Mouse (Mus musculus) liver, embryonic 14.5 days (tissue): ENCODE data around the gene Ndrg4. TPM values are rescaled to one million over a fixed set of nuclear protein-coding genes. Genes with fewer than 3 reads are reported as not detected.
"Not testable (repeated sequence)": the region's sequence is repeated elsewhere in the genome, so short reads cannot be mapped to it uniquely, and the experiment has no call there.

Source experiments
- ATAC-seq: fragments of 200-750 bp; cut with Nextera tagmentation; 2 replicates; pipeline ENCODE4 v1.8.0; 2017; ENCODE audit warnings: moderate number of reproducible peaks, mild to moderate bottlenecking, moderate library complexity; ENCODE audit not compliant: insufficient read depth
- DNase-seq, 3 experiments: peaks; one replicate each; pipeline ENCODE4 v3.0.0-alpha.2; 2012 to 2013; ENCODE audit warnings: low read depth in 3 of 3, low spot score in 3 of 3
- H3K27ac ChIP-seq: fragments of 300-500 bp; sonication (generic); 2 replicates; pipeline ENCODE4 v1.5.1; 2014; ENCODE audit warnings: moderate library complexity, mild to moderate bottlenecking, control low read depth, inconsistent platforms
- H3K27me3 ChIP-seq: fragments of 300-500 bp; sonication (generic); 2 replicates; pipeline ENCODE4 v1.6.1; 2014; ENCODE audit warnings: mild to moderate bottlenecking, low read length, moderate library complexity; ENCODE audit not compliant: control insufficient read depth, insufficient read depth
- H3K36me3 ChIP-seq: fragments of 300-500 bp; sonication (generic); replicated peaks from 2 replicates; pipeline ENCODE4 v1.6.1; 2014; ENCODE audit warnings: low read depth; ENCODE audit not compliant: control insufficient read depth, insufficient read depth
- H3K4me1 ChIP-seq, 2 experiments: fragments of 200-500 bp in 1 of 2; fragments of 300-500 bp in 1 of 2; sonication (generic) in 1 of 2; replicated peaks; 2 replicates each; pipeline ENCODE4 v1.6.1; 2012 to 2014; ENCODE audit warnings: antibody characterized with exemption in 1 of 2, inconsistent platforms in 1 of 2, low read length in 1 of 2; ENCODE audit not compliant: control insufficient read depth in 2 of 2, insufficient read depth in 2 of 2
- H3K4me2 ChIP-seq: fragments of 300-500 bp; sonication (generic); 2 replicates; pipeline ENCODE4 v1.6.1; 2014; ENCODE audit warnings: low read depth, mild to moderate bottlenecking, control low read depth, moderate library complexity
- H3K4me3 ChIP-seq, 2 experiments: fragments of 200-500 bp in 1 of 2; fragments of 300-500 bp in 1 of 2; sonication (generic) in 1 of 2; 2 replicates each; pipeline ENCODE4 v1.5.1; 2012 to 2014; ENCODE audit warnings: low read depth in 2 of 2, low read length in 2 of 2, mild to moderate bottlenecking in 2 of 2, control low read depth in 1 of 2, inconsistent platforms in 1 of 2, moderate library complexity in 1 of 2; ENCODE audit not compliant: insufficient read depth in 1 of 2
- H3K9ac ChIP-seq: fragments of 300-500 bp; sonication (generic); replicated peaks from 2 replicates; pipeline ENCODE4 v1.6.1; 2014; ENCODE audit warnings: mild to moderate bottlenecking, control low read depth, moderate library complexity
- H3K9me3 ChIP-seq: fragments of 300-500 bp; sonication (generic); 2 replicates; pipeline ENCODE4 v1.6.1; 2016; ENCODE audit warnings: low read length, mixed read lengths; ENCODE audit not compliant: control insufficient read depth
- CTCF ChIP-seq: IDR thresholded peaks from 2 replicates; pipeline ENCODE4 v1.5.1; 2016; ENCODE audit warnings: antibody characterized with exemption, low read depth, control low read depth
- EP300 ChIP-seq: IDR thresholded peaks from 2 replicates; pipeline ENCODE4 v1.6.1; 2016; ENCODE audit warnings: antibody characterized with exemption, low read depth
- whole genome bisulfite sequencing: fragments of 180-500 bp; shearing (Covaris S2); extraction: QIAGEN DNeasy Blood & Tissue Kit; methylation state at CpG from one replicate; pipeline ENCODE4 v1.1.7; 2014; ENCODE audit not compliant: insufficient replicate concordance; 5-methylcytosine and 5-hydroxymethylcytosine counted together
- polyA plus RNA-seq, 2 experiments: library from polyadenylated mRNA; depleted of rRNA in 1 of 2; stranded (reverse) in 1 of 2; unstranded in 1 of 2; fragments of >200 nt; fragmentation: Nextera tagmentation in 1 of 2; extraction: Ambion mirVana in 1 of 2; gene quantifications; 2 replicates each; pipeline versions ENCODE4 v1.2.1 to v1.2.3; 2012 to 2014

The Ndrg4 gene
- polyA plus RNA-seq, 2 experiments, result 0.62 to 0.81 TPM

- ATAC-seq (no peak), DNase-seq (no peak)
- 70% methylated on average over 6 of the region's 6 CpGs for WGBS
- Histone ChIP-seq H3K9ac (no peak overlapping the region), H3K4me2 (no peak overlapping the region), H3K27ac (no peak overlapping the region), H3K9me3 (no peaks in the 10 kb centered on the region), H3K27me3 (no peaks in the 10 kb centered on the region), H3K36me3 (no peaks in the 10 kb centered on the region), H3K4me3 (no peak overlapping the region), H3K4me1 (no peaks in the 10 kb centered on the region)
- TF ChIP-seq CTCF, result no peak
These were observed 16.4 kb upstream of the Ndrg4 start for GRCm38 (mm10) chr8:95660334-95660882.

DNA sequence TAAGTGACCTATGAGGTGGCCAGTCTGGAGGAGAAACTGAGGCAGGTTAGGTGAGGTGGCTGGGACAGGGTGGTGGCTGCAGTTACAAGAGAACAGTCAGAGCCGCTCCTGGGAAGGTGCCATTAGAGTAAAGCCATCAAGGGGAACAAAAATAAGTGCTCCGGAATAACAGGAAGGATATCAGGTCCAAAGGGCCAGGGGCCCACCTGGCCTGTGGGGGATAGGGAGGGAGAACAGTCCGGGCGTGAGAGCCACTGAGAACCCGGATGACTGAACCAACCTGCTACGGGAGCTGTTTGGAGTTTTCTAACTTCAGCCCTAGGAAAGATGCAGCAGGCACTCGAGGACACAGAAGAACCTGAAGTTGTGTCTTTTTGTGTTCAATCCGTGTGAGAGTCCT lies 15.7 kb upstream of the Ndrg4 start:
- ATAC-seq, result no peak
- no peaks in the 10 kb centered on the region for H3K4me1 ChIP-seq

DNA sequence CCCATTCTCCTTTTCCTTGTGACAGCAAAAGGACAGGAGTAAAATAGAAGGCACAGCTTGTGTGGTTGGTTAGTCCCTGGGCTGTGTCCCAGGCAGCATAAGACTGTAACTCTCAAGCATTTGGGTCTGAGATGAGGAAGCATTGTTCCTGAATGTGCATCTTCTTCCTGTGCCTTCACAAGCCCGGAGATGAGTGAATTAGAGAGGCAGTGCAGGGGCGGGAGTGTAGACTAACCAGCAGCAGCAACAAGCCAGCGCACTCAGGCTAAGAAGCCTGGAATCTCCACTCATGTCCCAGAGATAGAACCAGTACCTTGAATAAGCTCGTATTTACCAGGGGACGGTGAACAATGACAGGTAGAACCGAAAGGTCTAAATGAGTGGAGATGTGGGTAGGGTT lies 15.2 kb upstream of the Ndrg4 start:
- no peak overlapping the region for H3K27ac ChIP-seq
- DNase-seq (no peak), ATAC-seq (no peak)
- WGBS, result 66% methylated on average over 6 of the region's 6 CpGs
- H3K4me2 ChIP-seq, result no peak overlapping the region
- TF ChIP-seq CTCF (no peak), EP300 (no peak)
- H3K4me1 ChIP-seq, result no peaks in the 10 kb centered on the region
- H3K9me3 ChIP-seq, result no peaks in the 10 kb centered on the region
- no peak overlapping the region for H3K9ac ChIP-seq
- no peaks in the 10 kb centered on the region for H3K27me3 ChIP-seq
- no peak overlapping the region for H3K4me3 ChIP-seq
- H3K36me3 ChIP-seq, result no peaks in the 10 kb centered on the region

More for the DNA sequence above, 15.7 kb upstream of the Ndrg4 start:
- H3K27ac ChIP-seq, result no peak overlapping the region
- H3K4me3 ChIP-seq, result no peak overlapping the region
- H3K27me3 ChIP-seq, result no peaks in the 10 kb centered on the region
- no peaks in the 10 kb centered on the region for H3K9me3 ChIP-seq
- WGBS, result 68% methylated on average over 8 of the region's 8 CpGs
- TF ChIP-seq EP300 (no peak), CTCF (no peak)
- H3K4me2 ChIP-seq, result no peak overlapping the region
- no peak for DNase-seq
- no peaks in the 10 kb centered on the region for H3K36me3 ChIP-seq
- H3K9ac ChIP-seq, result no peak overlapping the region

DNA sequence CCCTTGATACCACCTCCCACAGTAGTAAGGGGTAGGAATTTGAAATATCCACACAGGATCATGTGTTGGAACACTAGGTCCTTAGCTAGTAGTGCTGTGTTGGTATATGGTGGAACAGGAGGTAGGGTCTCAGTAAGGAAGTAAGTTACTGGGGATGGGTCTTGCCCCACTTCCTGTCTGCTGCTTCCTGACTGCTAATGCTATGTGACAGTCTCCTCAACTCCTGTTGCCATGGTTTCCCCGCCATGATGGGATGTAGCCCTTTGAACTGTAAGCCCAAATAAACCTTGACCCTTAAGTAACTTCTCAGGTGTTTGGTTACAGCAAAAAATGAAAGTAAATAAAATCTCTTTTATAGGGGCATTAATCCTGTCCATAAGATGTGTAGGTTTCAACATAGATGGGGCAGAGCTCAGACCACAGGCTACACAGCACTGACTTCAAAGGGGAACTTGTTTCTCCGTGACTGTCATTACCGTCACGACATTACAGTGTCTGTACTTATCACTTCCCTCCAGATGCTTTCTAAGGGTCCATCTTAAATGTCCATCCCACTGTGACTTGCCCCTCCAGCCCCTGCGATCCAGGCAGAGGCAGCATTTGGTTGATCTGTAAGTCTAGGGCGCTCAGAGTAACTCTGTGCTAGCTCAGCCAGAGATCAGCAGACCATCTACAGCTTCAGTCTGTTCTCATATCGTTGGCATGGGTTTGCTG lies 13.7 kb upstream of the Ndrg4 start:
- no peaks in the 10 kb centered on the region for H3K36me3 ChIP-seq
- no peaks in the 10 kb centered on the region for H3K4me1 ChIP-seq
- TF ChIP-seq CTCF, result no peak
- H3K4me3 ChIP-seq, result no peak overlapping the region
- H3K9ac ChIP-seq, result no peak overlapping the region
- H3K4me2 ChIP-seq, result no peak overlapping the region
- no peaks in the 10 kb centered on the region for H3K27me3 ChIP-seq
- ATAC-seq (no peak), DNase-seq (no peak)
- no peak overlapping the region for H3K27ac ChIP-seq
- H3K9me3 ChIP-seq, result no peaks in the 10 kb centered on the region
- 23% methylated on average over 7 of the region's 7 CpGs for WGBS

GRCm38 (mm10) chr8:95663599-95663949 lies 13.2 kb upstream of the Ndrg4 start:
- Histone ChIP-seq H3K36me3 (no peaks in the 10 kb centered on the region), H3K27ac (no peak overlapping the region), H3K4me1 (no peaks in the 10 kb centered on the region), H3K4me3 (no peak overlapping the region), H3K27me3 (no peaks in the 10 kb centered on the region), H3K4me2 (no peak overlapping the region), H3K9me3 (no peaks in the 10 kb centered on the region), H3K9ac (no peak overlapping the region)
- DNase-seq, result no peak
- 43% methylated on average over 4 of the region's 4 CpGs for WGBS
- no peak for ATAC-seq
- TF ChIP-seq EP300 (no peak), CTCF (no peak)

DNA sequence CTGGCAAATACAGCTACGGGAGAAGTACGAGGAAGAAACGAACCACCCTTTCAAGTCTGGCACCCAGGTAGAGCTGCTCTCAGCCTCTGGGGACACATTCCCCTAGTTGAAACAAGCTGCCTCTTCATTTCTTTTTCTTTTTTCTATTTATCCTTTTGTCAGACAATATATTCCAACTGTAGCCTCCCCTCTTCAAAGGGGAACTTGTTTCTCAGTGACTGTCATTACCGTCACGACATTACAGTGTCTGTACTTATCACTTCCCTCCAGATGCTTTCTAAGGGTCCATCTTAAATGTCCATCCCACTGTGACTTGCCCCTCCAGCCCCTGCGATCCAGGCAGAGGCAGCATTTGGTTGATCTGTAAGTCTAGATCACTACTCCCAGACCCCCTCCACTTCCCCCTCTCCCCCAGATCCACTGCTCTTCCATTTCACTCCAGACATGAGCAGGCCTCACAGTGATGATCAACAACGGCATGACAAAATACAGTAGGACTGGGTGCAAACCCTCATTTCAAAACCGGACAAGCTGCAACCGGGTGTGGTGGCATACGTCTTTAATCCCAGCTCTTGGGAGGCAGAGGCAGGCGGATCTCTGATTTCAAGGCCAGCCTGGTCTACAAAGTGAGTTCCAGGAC lies 10.8 kb upstream of the Ndrg4 start:
- not testable (repeated sequence) for H3K4me3 ChIP-seq, DNase-seq, ATAC-seq, H3K36me3 ChIP-seq, H3K27ac ChIP-seq, H3K27me3 ChIP-seq, H3K4me1 ChIP-seq, H3K9me3 ChIP-seq, H3K9ac ChIP-seq, H3K4me2 ChIP-seq
- WGBS, result 54% methylated on average over 11 of the region's 11 CpGs
